Mouse (Mus musculus): Measurements from ENCODE around the gene Dscaml1. TPM values are rescaled to one million over a fixed set of nuclear protein-coding genes. Genes with fewer than 3 reads are reported as not detected.

Gene Dscaml1
- total RNA-seq, 1 experiment = 1.3 TPM

DNA sequence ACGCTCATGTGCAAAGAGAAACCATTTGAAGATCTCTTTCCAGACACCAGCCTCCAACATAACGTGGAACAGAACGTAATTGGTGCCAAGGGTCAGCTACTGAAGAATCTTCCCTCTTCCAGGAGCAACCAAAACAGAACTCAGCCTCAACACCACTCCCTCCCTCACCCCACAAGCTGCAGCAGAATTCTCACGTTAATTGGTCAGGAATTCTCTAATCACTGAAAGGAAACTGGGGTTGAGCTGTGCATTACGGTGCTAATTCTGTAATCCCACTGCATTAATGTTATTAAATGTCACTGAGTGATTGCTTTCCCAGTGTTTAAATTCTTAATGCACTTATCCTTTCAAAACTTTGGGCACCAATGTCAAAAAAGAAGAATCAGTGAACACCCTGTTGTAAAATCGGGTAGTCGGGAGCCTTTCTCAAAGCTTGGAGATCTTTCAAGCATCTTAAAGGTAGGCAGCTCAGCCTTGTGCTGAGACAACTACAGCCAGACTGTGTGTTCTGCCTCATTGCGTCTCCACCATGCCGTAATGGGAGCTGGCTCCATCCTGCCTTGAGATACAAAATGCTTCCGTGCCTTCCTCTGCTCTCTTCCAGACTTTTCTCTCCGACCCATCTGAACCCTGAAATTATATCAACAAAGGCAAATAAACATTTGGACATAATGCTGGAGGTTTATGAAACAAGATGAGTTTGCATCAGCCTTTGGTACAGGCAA lies 184.1 kb downstream of the Dscaml1 start:
- Histone ChIP-seq H3K4me1 (ENCODE audit: control insufficient read depth in 2 of 2, insufficient read depth in 2 of 2, low read length in 2 of 2, poor library complexity in 1 of 2) (peaks cover 0 to 2% of the 10 kb centered on the region in 2 experiments; a peak in 1 of 4 replicates), H3K9me3 (ENCODE audit: control insufficient read depth, insufficient read depth, low read depth, low read length) (no peaks in the 10 kb centered on the region), H3K9ac (ENCODE audit: insufficient read depth, low read depth, low read length, poor library complexity, severe bottlenecking) (no peak overlapping the region), H3K36me3 (ENCODE audit: control insufficient read depth, insufficient read depth, low read length, poor library complexity, severe bottlenecking) (no peaks in the 10 kb centered on the region), H3K4me3 (ENCODE audit: insufficient read depth in 1 of 2, low read depth in 1 of 2, low read length in 2 of 2, poor library complexity in 1 of 2, severe bottlenecking in 1 of 2) (no peak overlapping the region), H3K27ac (ENCODE audit: insufficient read depth, low read depth, low read length, poor library complexity, severe bottlenecking) (no peak overlapping the region)
- DNase-seq (ENCODE audit: low read depth, low spot score) = no peak
- in situ Hi-C loops (cut with MboI; ENCODE audit: low sequenced_read_pairs in 2 of 2, unreplicated experiment in 2 of 2) = no loop called here
- TF ChIP-seq ZC3H11A (IDR thresholded peaks at IDR 0.05; ENCODE audit: borderline replicate concordance, low read depth, low read length) = no peak
- no peak for TF ChIP-seq CHD2 (IDR thresholded peaks at IDR 0.05; ENCODE audit: low read depth, low read length)
- no peak for TF ChIP-seq MAFK (IDR thresholded peaks at IDR 0.05; ENCODE audit: insufficient read depth, low read depth, low read length)
- TF ChIP-seq HCFC1 (IDR thresholded peaks at IDR 0.05; ENCODE audit: borderline replicate concordance, insufficient read depth, low read length) = no peak
- no peak for TF ChIP-seq ZNF384 (IDR thresholded peaks at IDR 0.05; ENCODE audit: low read depth, low read length)

DNA sequence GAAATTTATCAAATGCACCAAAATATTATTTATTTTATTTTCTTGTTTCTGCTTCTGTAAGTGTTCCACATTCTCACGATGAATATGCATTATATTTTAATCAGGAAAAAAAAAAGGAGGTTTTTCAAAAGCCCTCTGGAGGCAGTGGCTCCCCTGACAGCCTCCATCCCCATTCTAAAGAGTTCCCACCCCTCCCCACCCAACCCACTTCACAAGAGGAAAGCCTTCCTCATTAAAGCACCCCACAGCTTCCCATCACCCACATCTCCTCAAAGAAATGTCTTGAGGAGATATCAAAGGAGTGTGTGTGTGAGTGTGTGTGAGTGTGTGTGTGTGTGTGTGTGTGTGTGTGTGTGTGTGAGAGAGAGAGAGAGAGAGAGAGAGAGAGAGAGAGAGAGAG lies 188.2 kb downstream of the Dscaml1 start:
- no peak for TF ChIP-seq HCFC1 (IDR thresholded peaks at IDR 0.05; ENCODE audit: borderline replicate concordance, insufficient read depth, low read length)
- TF ChIP-seq MAFK (IDR thresholded peaks at IDR 0.05; ENCODE audit: insufficient read depth, low read depth, low read length) = no peak
- no peak for TF ChIP-seq CHD2 (IDR thresholded peaks at IDR 0.05; ENCODE audit: low read depth, low read length)
- TF ChIP-seq ZNF384 (IDR thresholded peaks at IDR 0.05; ENCODE audit: low read depth, low read length) = no peak
- TF ChIP-seq ZC3H11A (IDR thresholded peaks at IDR 0.05; ENCODE audit: borderline replicate concordance, low read depth, low read length) = no peak
- DNase-seq (ENCODE audit: low read depth, low spot score) = no peak
- Histone ChIP-seq H3K27ac (ENCODE audit: insufficient read depth, low read depth, low read length, poor library complexity, severe bottlenecking) (no peak overlapping the region), H3K4me3 (ENCODE audit: insufficient read depth in 1 of 2, low read depth in 1 of 2, low read length in 2 of 2, poor library complexity in 1 of 2, severe bottlenecking in 1 of 2) (no peak overlapping the region), H3K4me1 (ENCODE audit: control insufficient read depth in 2 of 2, insufficient read depth in 2 of 2, low read length in 2 of 2, poor library complexity in 1 of 2) (no peaks in the 10 kb centered on the region), H3K36me3 (ENCODE audit: control insufficient read depth, insufficient read depth, low read length, poor library complexity, severe bottlenecking) (no peaks in the 10 kb centered on the region), H3K9ac (ENCODE audit: insufficient read depth, low read depth, low read length, poor library complexity, severe bottlenecking) (no peak overlapping the region), H3K9me3 (ENCODE audit: control insufficient read depth, insufficient read depth, low read depth, low read length) (no peaks in the 10 kb centered on the region)
- in situ Hi-C loops (cut with MboI; ENCODE audit: low sequenced_read_pairs in 2 of 2, unreplicated experiment in 2 of 2) = no loop called here

DNA sequence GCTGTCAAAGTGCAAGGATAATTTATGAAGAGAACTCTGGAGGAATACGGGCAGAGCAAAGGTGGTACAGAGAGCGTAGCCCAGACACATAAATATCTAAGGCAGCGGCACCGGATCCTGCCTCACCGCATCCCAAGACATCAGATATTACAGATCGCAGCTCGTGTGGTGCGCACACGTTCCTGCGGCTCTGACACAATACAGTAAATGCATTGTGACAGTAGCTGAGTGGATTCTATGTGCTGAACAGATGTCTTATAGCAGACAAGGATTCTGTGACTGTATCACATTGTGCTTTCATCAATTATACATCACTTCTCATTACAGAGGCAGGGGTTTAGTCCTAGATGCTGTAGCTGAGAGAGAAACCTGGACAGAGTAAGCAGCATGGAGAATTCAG lies 191.5 kb downstream of the Dscaml1 start:
- H3K9ac ChIP-seq (ENCODE audit: insufficient read depth, low read depth, low read length, poor library complexity, severe bottlenecking) = no peak overlapping the region
- peaks cover under 1 to 5% of the 10 kb centered on the region in 2 experiments; a peak in 3 of 4 replicates for H3K4me1 ChIP-seq (ENCODE audit: control insufficient read depth in 2 of 2, insufficient read depth in 2 of 2, low read length in 2 of 2, poor library complexity in 1 of 2)
- no peaks in the 10 kb centered on the region for H3K9me3 ChIP-seq (ENCODE audit: control insufficient read depth, insufficient read depth, low read depth, low read length)
- no peak overlapping the region for H3K27ac ChIP-seq (ENCODE audit: insufficient read depth, low read depth, low read length, poor library complexity, severe bottlenecking)
- DNase-seq (ENCODE audit: low read depth, low spot score) = no peak
- H3K4me3 ChIP-seq (ENCODE audit: insufficient read depth in 1 of 2, low read depth in 1 of 2, low read length in 2 of 2, poor library complexity in 1 of 2, severe bottlenecking in 1 of 2) = no peak overlapping the region
- in situ Hi-C loops (cut with MboI; ENCODE audit: low sequenced_read_pairs in 2 of 2, unreplicated experiment in 2 of 2) = no loop called here
- TF ChIP-seq ZC3H11A (IDR thresholded peaks at IDR 0.05; ENCODE audit: borderline replicate concordance, low read depth, low read length) = no peak
- no peaks in the 10 kb centered on the region for H3K36me3 ChIP-seq (ENCODE audit: control insufficient read depth, insufficient read depth, low read length, poor library complexity, severe bottlenecking)

DNA sequence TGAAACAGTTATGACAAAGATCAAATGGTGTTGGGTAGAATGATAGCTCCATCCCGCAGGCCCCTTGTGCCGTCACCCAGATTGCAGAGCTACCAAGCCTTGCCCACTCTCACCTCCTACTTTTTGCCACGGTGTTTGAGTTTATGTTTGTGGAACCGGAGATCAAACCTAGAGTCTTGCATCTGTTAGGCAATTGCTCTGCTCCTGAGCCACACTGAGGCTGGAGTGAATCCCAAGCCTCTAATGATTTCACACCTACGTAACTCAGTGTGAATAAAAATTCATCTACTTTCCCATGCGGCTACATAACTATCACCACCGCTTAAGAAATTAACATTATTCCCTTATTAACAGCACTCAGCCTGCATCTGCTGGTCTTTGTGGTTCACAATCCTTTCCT lies 192.0 kb downstream of the Dscaml1 start:
- no peak overlapping the region for H3K27ac ChIP-seq (ENCODE audit: insufficient read depth, low read depth, low read length, poor library complexity, severe bottlenecking)
- H3K36me3 ChIP-seq (ENCODE audit: control insufficient read depth, insufficient read depth, low read length, poor library complexity, severe bottlenecking) = no peaks in the 10 kb centered on the region
- TF ChIP-seq ZNF384 (IDR thresholded peaks at IDR 0.05; ENCODE audit: low read depth, low read length) (no peak), MAFK (IDR thresholded peaks at IDR 0.05; ENCODE audit: insufficient read depth, low read depth, low read length) (no peak), CHD2 (IDR thresholded peaks at IDR 0.05; ENCODE audit: low read depth, low read length) (no peak), ZC3H11A (IDR thresholded peaks at IDR 0.05; ENCODE audit: borderline replicate concordance, low read depth, low read length) (no peak), HCFC1 (IDR thresholded peaks at IDR 0.05; ENCODE audit: borderline replicate concordance, insufficient read depth, low read length) (no peak)
- no peak overlapping the region for H3K9ac ChIP-seq (ENCODE audit: insufficient read depth, low read depth, low read length, poor library complexity, severe bottlenecking)
- DNase-seq (ENCODE audit: low read depth, low spot score) = no peak
- H3K4me3 ChIP-seq (ENCODE audit: insufficient read depth in 1 of 2, low read depth in 1 of 2, low read length in 2 of 2, poor library complexity in 1 of 2, severe bottlenecking in 1 of 2) = no peak overlapping the region
- in situ Hi-C loops (cut with MboI; ENCODE audit: low sequenced_read_pairs in 2 of 2, unreplicated experiment in 2 of 2) = no loop called here
- no peaks in the 10 kb centered on the region for H3K9me3 ChIP-seq (ENCODE audit: control insufficient read depth, insufficient read depth, low read depth, low read length)
- peaks cover 5 to 10% of the 10 kb centered on the region in 2 experiments; a peak in 3 of 4 replicates for H3K4me1 ChIP-seq (ENCODE audit: control insufficient read depth in 2 of 2, insufficient read depth in 2 of 2, low read length in 2 of 2, poor library complexity in 1 of 2)

DNA sequence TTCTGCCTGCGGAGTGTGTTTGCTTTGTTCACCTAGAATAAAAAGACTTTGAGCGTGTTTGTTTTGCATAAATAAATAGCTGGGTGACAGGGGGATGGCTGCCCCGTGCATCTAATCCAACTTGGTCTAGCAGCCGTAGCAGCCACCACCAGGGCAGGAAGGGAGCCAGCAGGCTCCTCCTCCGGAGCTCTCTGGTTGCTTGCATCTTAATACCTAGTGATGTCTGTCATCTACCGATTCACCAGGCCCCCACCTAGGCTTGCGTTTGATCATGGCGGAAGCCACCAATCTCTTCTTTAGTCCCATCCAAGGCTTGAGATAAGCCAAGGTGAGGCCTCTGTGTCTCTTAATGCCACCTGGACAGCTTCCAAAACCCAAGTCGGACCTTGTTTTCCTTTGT lies 193.6 kb downstream of the Dscaml1 start:
- no peaks in the 10 kb centered on the region for H3K36me3 ChIP-seq (ENCODE audit: control insufficient read depth, insufficient read depth, low read length, poor library complexity, severe bottlenecking)
- no peak overlapping the region for H3K27ac ChIP-seq (ENCODE audit: insufficient read depth, low read depth, low read length, poor library complexity, severe bottlenecking)
- no peak overlapping the region for H3K9ac ChIP-seq (ENCODE audit: insufficient read depth, low read depth, low read length, poor library complexity, severe bottlenecking)
- no peak for DNase-seq (ENCODE audit: low read depth, low spot score)
- H3K4me1 ChIP-seq (ENCODE audit: control insufficient read depth in 2 of 2, insufficient read depth in 2 of 2, low read length in 2 of 2, poor library complexity in 1 of 2) = peaks cover 9 to 16% of the 10 kb centered on the region in 2 experiments
- in situ Hi-C loops (cut with MboI; ENCODE audit: low sequenced_read_pairs in 2 of 2, unreplicated experiment in 2 of 2) = no loop called here
- H3K9me3 ChIP-seq (ENCODE audit: control insufficient read depth, insufficient read depth, low read depth, low read length) = no peaks in the 10 kb centered on the region
- no peak overlapping the region for H3K4me3 ChIP-seq (ENCODE audit: insufficient read depth in 1 of 2, low read depth in 1 of 2, low read length in 2 of 2, poor library complexity in 1 of 2, severe bottlenecking in 1 of 2)
- TF ChIP-seq ZNF384 (IDR thresholded peaks at IDR 0.05; ENCODE audit: low read depth, low read length) (no peak), ZC3H11A (IDR thresholded peaks at IDR 0.05; ENCODE audit: borderline replicate concordance, low read depth, low read length) (no peak), CHD2 (IDR thresholded peaks at IDR 0.05; ENCODE audit: low read depth, low read length) (no peak)

Data from ES-E14 (cell line).